Mouse (Mus musculus) G1E (cell line): ENCODE measurements at regions not wholly inside any gene's neighbourhood (a gene's known extent, or its start where the extent isn't known, plus 50 kb on each side); places are given as distances from the start of the nearest gene placed in this dataset.

Experiments
- CTCF ChIP-seq: IDR thresholded peaks from 2 replicates; pipeline ENCODE4 v1.5.1; 2012; ENCODE audit warnings: low read depth, low read length, inconsistent platforms, mixed read lengths
- GATA1 ChIP-seq: IDR thresholded peaks from 2 replicates; pipeline ENCODE4 v1.6.1; 2012; ENCODE audit warnings: borderline replicate concordance, low read length, inconsistent platforms, mixed read lengths

DNA sequence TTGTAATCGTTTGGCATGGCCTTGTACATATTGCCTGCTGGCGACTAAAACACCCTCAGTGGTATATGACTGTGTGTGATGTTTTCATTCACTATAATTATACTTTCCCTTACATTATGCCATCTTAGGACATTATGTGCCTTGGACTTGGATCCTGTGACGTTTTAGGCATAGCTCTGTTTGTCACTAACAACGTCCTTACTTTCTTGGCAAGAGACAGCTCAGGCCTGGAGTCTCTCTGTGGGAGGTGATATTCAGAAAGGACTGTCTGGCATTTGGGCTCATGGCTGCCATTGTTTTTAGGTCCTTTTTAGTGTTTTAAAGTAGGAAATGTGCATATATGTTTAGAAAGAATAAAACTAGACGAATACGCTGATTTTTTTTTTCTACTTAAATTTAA is 158.5 kb downstream of the Adra2a start:
- no peak for TF ChIP-seq CTCF
- TF ChIP-seq GATA1, result no peak
